Mouse (Mus musculus): Measurements from ENCODE around the gene Rpl27a.

DNA sequence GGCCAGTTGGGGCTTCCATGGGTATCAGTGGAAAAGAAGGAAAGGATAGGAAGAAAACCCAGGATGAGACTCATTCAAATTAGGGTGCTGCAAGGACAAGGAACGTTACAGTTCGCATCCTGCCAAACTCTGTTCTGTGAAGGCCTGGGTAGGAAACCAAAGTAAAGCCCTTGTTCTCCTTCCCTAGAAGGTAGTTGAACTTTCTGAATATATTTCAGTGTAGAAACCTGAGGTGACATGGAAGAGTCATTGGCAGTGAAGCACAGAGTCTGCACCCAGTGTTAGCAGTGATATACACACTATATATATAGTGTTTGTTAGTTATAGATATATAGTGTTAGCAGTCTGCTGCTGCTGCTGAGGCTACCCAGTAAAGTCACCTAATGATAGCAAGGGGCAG lies 4.4 kb downstream of the Rpl27a start:
- TF ChIP-seq CTCF (IDR thresholded peaks at IDR 0.05) = no peak
- TF ChIP-seq EP300 (IDR thresholded peaks at IDR 0.05; ENCODE audit: insufficient read depth, low read depth, low read length) = no peak
- TF ChIP-seq POLR2A (IDR thresholded peaks at IDR 0.05; ENCODE audit: insufficient read depth, low read depth, low read length) = no peak

Data from heart, adult 2 months (tissue).